Mouse (Mus musculus) liver, embryonic 14.5 days (tissue): ENCODE measurements at regions not wholly inside any gene's neighbourhood (a gene's known extent, or its start where the extent isn't known, plus 50 kb on each side); places are given as distances from the start of the nearest gene placed in this dataset.

Source experiments
- ATAC-seq: fragments of 200-750 bp; cut with Nextera tagmentation; 2 replicates; pipeline ENCODE4 v1.8.0; 2017; ENCODE audit warnings: moderate number of reproducible peaks, mild to moderate bottlenecking, moderate library complexity; ENCODE audit not compliant: insufficient read depth
- DNase-seq, 3 experiments: peaks; one replicate each; pipeline ENCODE4 v3.0.0-alpha.2; 2012 to 2013; ENCODE audit warnings: low read depth in 3 of 3, low spot score in 3 of 3
- H3K27ac ChIP-seq: fragments of 300-500 bp; sonication (generic); 2 replicates; pipeline ENCODE4 v1.5.1; 2014; ENCODE audit warnings: moderate library complexity, mild to moderate bottlenecking, control low read depth, inconsistent platforms
- H3K27me3 ChIP-seq: fragments of 300-500 bp; sonication (generic); 2 replicates; pipeline ENCODE4 v1.6.1; 2014; ENCODE audit warnings: mild to moderate bottlenecking, low read length, moderate library complexity; ENCODE audit not compliant: control insufficient read depth, insufficient read depth
- H3K36me3 ChIP-seq: fragments of 300-500 bp; sonication (generic); replicated peaks from 2 replicates; pipeline ENCODE4 v1.6.1; 2014; ENCODE audit warnings: low read depth; ENCODE audit not compliant: control insufficient read depth, insufficient read depth
- H3K4me1 ChIP-seq, 2 experiments: fragments of 200-500 bp in 1 of 2; fragments of 300-500 bp in 1 of 2; sonication (generic) in 1 of 2; replicated peaks; 2 replicates each; pipeline ENCODE4 v1.6.1; 2012 to 2014; ENCODE audit warnings: antibody characterized with exemption in 1 of 2, inconsistent platforms in 1 of 2, low read length in 1 of 2; ENCODE audit not compliant: control insufficient read depth in 2 of 2, insufficient read depth in 2 of 2
- H3K4me2 ChIP-seq: fragments of 300-500 bp; sonication (generic); 2 replicates; pipeline ENCODE4 v1.6.1; 2014; ENCODE audit warnings: low read depth, mild to moderate bottlenecking, control low read depth, moderate library complexity
- H3K4me3 ChIP-seq, 2 experiments: fragments of 200-500 bp in 1 of 2; fragments of 300-500 bp in 1 of 2; sonication (generic) in 1 of 2; 2 replicates each; pipeline ENCODE4 v1.5.1; 2012 to 2014; ENCODE audit warnings: low read depth in 2 of 2, low read length in 2 of 2, mild to moderate bottlenecking in 2 of 2, control low read depth in 1 of 2, inconsistent platforms in 1 of 2, moderate library complexity in 1 of 2; ENCODE audit not compliant: insufficient read depth in 1 of 2
- H3K9ac ChIP-seq: fragments of 300-500 bp; sonication (generic); replicated peaks from 2 replicates; pipeline ENCODE4 v1.6.1; 2014; ENCODE audit warnings: mild to moderate bottlenecking, control low read depth, moderate library complexity
- H3K9me3 ChIP-seq: fragments of 300-500 bp; sonication (generic); 2 replicates; pipeline ENCODE4 v1.6.1; 2016; ENCODE audit warnings: low read length, mixed read lengths; ENCODE audit not compliant: control insufficient read depth
- CTCF ChIP-seq: IDR thresholded peaks from 2 replicates; pipeline ENCODE4 v1.5.1; 2016; ENCODE audit warnings: antibody characterized with exemption, low read depth, control low read depth
- EP300 ChIP-seq: IDR thresholded peaks from 2 replicates; pipeline ENCODE4 v1.6.1; 2016; ENCODE audit warnings: antibody characterized with exemption, low read depth
- WGBS: fragments of 180-500 bp; shearing (Covaris S2); extraction: QIAGEN DNeasy Blood & Tissue Kit; methylation state at CpG from one replicate; pipeline ENCODE4 v1.1.7; 2014; ENCODE audit not compliant: insufficient replicate concordance; 5-methylcytosine and 5-hydroxymethylcytosine counted together

DNA sequence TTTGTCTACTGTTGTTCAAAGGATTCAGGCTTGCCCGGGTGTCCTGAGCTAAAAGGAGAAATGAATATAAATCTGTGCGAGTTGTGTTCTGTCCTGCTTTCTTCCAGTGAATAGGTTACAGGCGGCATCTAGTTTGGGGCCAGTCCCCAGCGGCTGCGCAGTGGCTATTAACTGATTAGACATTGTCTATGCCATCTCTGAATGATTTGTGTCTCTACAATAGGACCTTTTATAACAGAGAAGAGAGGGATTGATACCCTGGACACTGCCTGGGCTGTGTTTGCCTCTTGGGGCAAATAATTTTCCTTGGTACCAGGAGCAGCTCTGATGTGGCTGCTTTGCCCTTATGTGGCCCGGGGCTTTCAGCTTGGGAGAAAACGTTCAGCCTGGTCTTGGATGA is 306.9 kb downstream of the Spry2 start:
- Histone ChIP-seq H3K4me3 (no peak overlapping the region), H3K9ac (no peak overlapping the region), H3K4me1 (no peaks in the 10 kb centered on the region), H3K36me3 (no peaks in the 10 kb centered on the region), H3K27ac (no peak overlapping the region), H3K4me2 (no peak overlapping the region), H3K27me3 (no peaks in the 10 kb centered on the region), H3K9me3 (no peaks in the 10 kb centered on the region)
- no peak for TF ChIP-seq EP300
- no peak for TF ChIP-seq CTCF
- 65% methylated on average over 7 of the region's 7 CpGs for WGBS
- DNase-seq (no peak), ATAC-seq (no peak)

DNA sequence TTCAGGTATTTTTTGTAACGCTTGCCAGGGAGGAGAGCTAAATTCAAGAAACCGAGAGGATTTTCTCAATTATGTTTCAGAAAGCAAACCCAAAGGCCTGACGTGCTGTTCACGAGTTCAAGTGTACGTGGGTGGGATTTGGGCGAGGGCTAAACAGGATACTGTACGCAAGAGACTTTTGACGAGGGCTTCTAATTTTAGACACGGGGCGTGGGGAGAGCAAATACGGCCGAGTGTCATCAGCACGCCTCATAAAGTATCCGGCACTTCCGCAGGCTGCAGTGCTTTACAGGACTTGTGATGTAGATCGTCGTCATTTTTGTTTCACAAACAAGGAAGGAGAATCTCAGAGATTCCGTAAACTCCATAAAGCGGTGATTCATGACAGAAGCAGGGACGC is 307.4 kb downstream of the Spry2 start:
- Histone ChIP-seq H3K4me2 (no peak overlapping the region), H3K27ac (no peak overlapping the region), H3K36me3 (no peaks in the 10 kb centered on the region), H3K4me3 (no peak overlapping the region), H3K27me3 (no peaks in the 10 kb centered on the region), H3K9ac (no peak overlapping the region), H3K9me3 (no peaks in the 10 kb centered on the region), H3K4me1 (no peaks in the 10 kb centered on the region)
- ATAC-seq (no peak), DNase-seq (no peak)
- TF ChIP-seq EP300, result no peak
- no peak for TF ChIP-seq CTCF
- 76% methylated on average over 20 of the region's 20 CpGs for WGBS

DNA sequence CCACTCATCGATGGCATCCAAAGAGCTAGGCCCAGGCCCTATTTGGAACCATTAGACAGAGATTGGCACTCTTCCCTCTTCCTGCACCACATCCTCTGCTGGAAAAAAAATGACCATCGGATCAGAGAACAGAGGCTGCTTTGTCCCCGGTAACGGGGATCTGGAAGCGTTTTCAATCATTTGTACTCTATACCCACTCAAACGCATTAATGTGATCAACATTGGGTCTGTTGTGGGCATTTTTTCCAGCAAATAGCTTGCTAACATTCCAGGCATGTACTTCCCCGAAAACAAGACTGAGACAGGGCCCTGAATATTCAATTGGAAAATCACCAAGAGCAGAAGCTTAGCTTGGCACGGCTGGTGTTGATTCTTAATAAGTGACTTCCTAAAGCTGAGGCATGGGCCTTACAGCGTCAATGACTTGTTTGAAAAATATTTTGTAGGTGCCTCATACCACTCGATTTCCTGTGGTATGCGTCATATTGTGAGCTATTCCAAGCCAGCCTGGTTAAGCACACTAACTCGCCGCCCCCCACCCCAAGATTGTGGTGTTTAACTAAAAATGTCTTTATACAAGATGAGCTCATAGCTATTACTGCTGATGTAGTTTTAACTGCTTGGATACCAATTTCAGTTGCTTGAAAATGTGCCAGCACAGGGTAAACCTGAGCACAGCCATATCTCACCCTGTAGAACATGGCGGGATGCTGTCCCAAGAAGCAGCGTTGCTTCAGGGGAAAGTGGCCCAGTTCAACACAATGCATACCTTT is 308.0 kb downstream of the Spry2 start:
- DNase-seq (no peak), ATAC-seq (no peak)
- Histone ChIP-seq H3K9me3 (no peaks in the 10 kb centered on the region), H3K27ac (no peak overlapping the region), H3K27me3 (no peaks in the 10 kb centered on the region), H3K36me3 (no peaks in the 10 kb centered on the region), H3K4me2 (no peak overlapping the region), H3K4me3 (no peak overlapping the region), H3K9ac (no peak overlapping the region), H3K4me1 (no peaks in the 10 kb centered on the region)
- TF ChIP-seq EP300 (no peak), CTCF (no peak)
- 76% methylated on average over 15 of the region's 15 CpGs for WGBS

DNA sequence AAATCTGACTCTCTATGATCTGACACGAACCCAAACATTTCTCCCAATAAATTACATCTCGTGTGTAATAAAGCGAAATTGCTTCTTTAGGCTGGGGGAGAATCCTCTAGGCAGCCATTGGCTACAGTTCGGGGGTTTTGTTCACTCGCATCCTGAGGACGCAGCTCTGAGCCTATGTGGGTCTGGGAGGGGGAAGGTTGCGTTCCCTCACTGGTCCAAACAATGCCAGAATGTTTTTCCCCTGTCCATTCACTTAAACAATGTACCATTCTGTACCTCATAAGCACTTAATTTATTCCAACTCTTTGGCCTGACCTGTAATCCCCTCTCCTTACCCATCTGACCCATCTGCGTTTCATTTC is 308.6 kb downstream of the Spry2 start:
- Histone ChIP-seq H3K36me3 (no peaks in the 10 kb centered on the region), H3K9me3 (no peaks in the 10 kb centered on the region), H3K27ac (no peak overlapping the region), H3K4me3 (no peak overlapping the region), H3K4me2 (no peak overlapping the region), H3K9ac (no peak overlapping the region), H3K27me3 (no peaks in the 10 kb centered on the region), H3K4me1 (no peaks in the 10 kb centered on the region)
- TF ChIP-seq CTCF (no peak), EP300 (no peak)
- WGBS, result 66% methylated on average over 8 of the region's 8 CpGs
- DNase-seq (no peak), ATAC-seq (no peak)

DNA sequence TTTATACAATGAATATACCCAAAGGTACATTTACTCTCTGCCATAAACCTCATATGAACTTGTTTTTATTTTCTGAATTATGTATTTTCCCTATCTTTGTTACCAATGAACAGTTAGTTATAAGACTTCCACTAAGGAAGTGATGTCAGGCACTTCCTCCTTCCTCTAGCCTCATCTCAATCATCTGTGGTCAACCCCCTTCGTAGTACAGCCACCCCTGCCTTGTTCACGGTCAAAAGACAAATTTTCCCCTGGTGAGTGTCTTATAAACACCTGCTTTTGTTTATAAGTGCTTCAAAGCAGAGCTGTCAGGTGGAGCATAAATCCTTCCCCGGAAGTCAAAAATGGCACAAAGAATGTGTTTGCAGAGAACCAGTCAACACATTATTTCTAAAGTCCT is 312.0 kb downstream of the Spry2 start:
- Histone ChIP-seq H3K9me3 (no peaks in the 10 kb centered on the region), H3K27me3 (no peaks in the 10 kb centered on the region), H3K27ac (no peak overlapping the region), H3K4me3 (no peak overlapping the region), H3K4me2 (no peak overlapping the region), H3K9ac (no peak overlapping the region), H3K36me3 (no peaks in the 10 kb centered on the region), H3K4me1 (no peaks in the 10 kb centered on the region)
- WGBS, result 23% methylated on average over 3 of the region's 3 CpGs
- ATAC-seq, result no peak
- TF ChIP-seq EP300 (no peak), CTCF (no peak)
- no peak for DNase-seq
